Mouse (Mus musculus) liver, embryonic 14.5 days (tissue): Measurements from ENCODE around the gene Rapgef1.

Experiments
- CTCF ChIP-seq: IDR thresholded peaks from 2 replicates; pipeline ENCODE4 v1.5.1; 2016; ENCODE audit warnings: antibody characterized with exemption, low read depth, control low read depth
- EP300 ChIP-seq: IDR thresholded peaks from 2 replicates; pipeline ENCODE4 v1.6.1; 2016; ENCODE audit warnings: antibody characterized with exemption, low read depth

DNA sequence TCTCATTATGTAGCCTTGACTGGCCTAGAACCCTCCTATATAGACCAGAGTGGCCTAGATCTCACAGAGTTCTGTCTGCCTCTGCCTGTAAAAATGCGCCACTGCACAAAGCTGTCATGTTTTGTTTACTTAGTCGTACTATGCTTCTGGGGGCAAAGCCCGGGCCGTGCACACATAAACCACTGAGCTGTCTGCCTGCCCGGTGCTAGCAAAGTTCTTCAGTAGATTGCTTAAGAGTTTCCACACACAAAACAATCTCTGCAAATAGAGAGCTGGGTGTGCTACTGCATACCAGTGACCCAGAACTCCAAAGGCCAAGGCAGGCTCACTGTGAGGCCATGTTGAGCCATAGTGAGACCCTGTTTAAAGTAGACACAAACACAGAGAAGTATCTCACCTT lies 58.3 kb downstream of the Rapgef1 start:
- TF ChIP-seq CTCF (no peak), EP300 (no peak)
